Comparison of ENCODE assay signal across 8 mouse cellular contexts in the genomic region with DNA sequence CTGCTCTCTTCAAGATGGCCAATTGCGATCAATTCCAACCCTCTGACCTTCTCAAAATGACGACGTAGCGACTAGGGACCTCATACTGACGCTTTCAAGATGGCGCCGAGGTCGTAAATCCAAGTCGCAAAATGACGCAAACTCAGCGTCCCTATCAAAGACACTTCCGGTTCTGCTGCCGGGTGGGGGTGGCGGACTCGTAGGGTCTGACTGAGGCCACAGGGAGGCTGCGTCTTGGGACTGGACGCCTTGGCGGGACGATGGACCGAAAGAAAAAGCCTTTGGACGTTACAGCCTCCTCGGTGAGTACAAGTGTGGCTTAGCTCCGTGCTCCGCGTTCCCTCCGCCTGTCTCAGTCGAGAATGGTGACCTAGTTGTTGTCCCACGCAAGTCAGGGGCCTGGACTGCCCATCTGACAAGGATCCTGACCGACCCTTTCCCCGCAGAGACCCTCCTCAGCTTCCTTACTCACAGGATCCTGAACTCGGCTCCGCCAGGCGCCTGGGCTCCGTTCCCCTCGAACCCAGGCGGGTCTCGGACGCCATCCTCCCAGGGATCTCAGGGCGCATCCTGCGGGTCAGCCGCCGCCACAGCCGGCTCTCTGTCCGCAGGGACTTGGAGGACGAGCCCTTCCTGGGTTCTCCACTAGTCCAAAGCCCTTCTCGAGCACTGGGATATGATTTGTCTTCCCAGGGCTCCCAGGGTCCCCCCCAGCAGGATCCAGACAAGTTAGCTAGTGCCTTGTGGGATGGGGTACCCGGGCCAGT. TPM values are rescaled to one million over a fixed set of nuclear protein-coding genes. Genes with fewer than 3 reads are reported as not detected.
DNase-seq lines count a peak whose midpoint lies in the region; ATAC-seq lines count a peak whose summit lies in the region.

A gene (plus strand): TSS at position 169 of the 767 bp plus-strand sequence.

- H3K9me3 ChIP-seq in heart, embryonic 10.5 days: no peaks in the 10 kb centered on the region
- H3K9me3 ChIP-seq in kidney, embryonic 15.5 days (replicated peaks): no peaks in the 10 kb centered on the region

- H3K9ac ChIP-seq in kidney, embryonic 15.5 days: peak within 1 kb of the TSS; percentile 83

- peak; percentile 98 for ATAC-seq in erythroblast, adult 5-6 weeks (replicated peaks; ENCODE audit: low FRiP score, poor library complexity, severe bottlenecking)
- peak; percentile 95 for ATAC-seq in kidney, embryonic 15.5 days (replicated peaks; ENCODE audit: low FRiP score)
- peak; percentile 98 for ATAC-seq in monocyte, adult 5-6 weeks (replicated peaks; ENCODE audit: insufficient number of reproducible peaks, low FRiP score, low TSS enrichment, poor library complexity, severe bottlenecking)

- peak within 1 kb of the TSS; percentile 79 for H3K4me2 ChIP-seq in kidney, embryonic 15.5 days

- peak; percentile 87 to 90 for DNase-seq in B cell, adult 2 months
- DNase-seq in brain, adult 2 months (ENCODE audit: low read depth, low spot score): peak; percentile 100
- DNase-seq in heart, embryonic 10.5 days (ENCODE audit: low spot score): peak; percentile 98
- DNase-seq in liver: peak; percentile 92
- DNase-seq in spleen, postnatal 4 days (ENCODE audit: low spot score in 2 of 2): peak; percentile 87 to 91

- peak within 1 kb of the TSS; percentile 95 for H3K4me3 ChIP-seq in heart, embryonic 10.5 days
- H3K4me3 ChIP-seq in kidney, embryonic 15.5 days (replicated peaks): peak within 1 kb of the TSS; percentile 86

- H3K27me3 ChIP-seq in heart, embryonic 10.5 days (ENCODE audit: insufficient read depth, poor library complexity, severe bottlenecking): no peaks in the 10 kb centered on the region; the same call in 1 of the 2 replicates
- H3K27me3 ChIP-seq in kidney, embryonic 15.5 days: no peaks in the 10 kb centered on the region

- H3K4me1 ChIP-seq in heart, embryonic 10.5 days: peaks cover 5% of the 10 kb centered on the region
- H3K4me1 ChIP-seq in kidney, embryonic 15.5 days: peaks cover 16% of the 10 kb centered on the region

- H3K36me3 ChIP-seq in heart, embryonic 10.5 days: peaks cover 16% of the 10 kb centered on the region
- peaks cover 22% of the 10 kb centered on the region for H3K36me3 ChIP-seq in kidney, embryonic 15.5 days

- H3K27ac ChIP-seq in heart, embryonic 10.5 days: peak within 1 kb of the TSS; percentile 92
- H3K27ac ChIP-seq in kidney, embryonic 15.5 days: peak within 1 kb of the TSS; percentile 84

- WGBS in heart, embryonic 10.5 days: under 1% methylated on average over 47 of the region's 47 CpGs
- whole genome bisulfite sequencing in kidney, embryonic 15.5 days: under 1% methylated on average over 47 of the region's 47 CpGs

RNA-seq across cellular contexts. Expression of the gene that starts here (rescaled TPM):
- total RNA-seq in erythroblast, adult 5-6 weeks (2015; ENCODE audit: low replicate concordance): 16.7 and 21.7 TPM in 2 replicates
- total RNA-seq in erythroblast, adult 5-6 weeks (2017; ENCODE audit: low replicate concordance): 23.2 and 48.7 TPM in 2 replicates
- 22.1 and 26.2 TPM in 2 replicates for polyA plus RNA-seq in heart, embryonic 10.5 days (2016; fragmentation: Nextera tagmentation; extraction: Ambion mirVana)
- polyA plus RNA-seq in kidney, embryonic 15.5 days (2015; fragmentation: Nextera tagmentation; extraction: Ambion mirVana): 35.0 and 37.6 TPM in 2 replicates
- total RNA-seq in monocyte, adult 5-6 weeks (2017): 67.8 to 127 TPM (median 94.6 TPM) in 3 replicates

Comparison
In these comparisons a context has a peak if more than half of its experiments do, and no peak if none do; other contexts are left out.
1. Peak in every context shown above with its lines: DNase-seq, ATAC-seq, H3K4me3 ChIP-seq and H3K27ac ChIP-seq.